Mouse (Mus musculus) C2C12 (cell line): ENCODE results near the gene Ift74.

Experiments
- CTCF ChIP-seq: IDR thresholded peaks from one replicate; pipeline ENCODE4 v1.5.1; 2011; ENCODE audit not compliant: control insufficient read depth, insufficient read depth, insufficient read length
- FOSL1 ChIP-seq: IDR thresholded peaks from one replicate; pipeline ENCODE4 v1.8.0; 2011; ENCODE audit warnings: mild to moderate bottlenecking, low read length; ENCODE audit not compliant: poor library complexity, insufficient read depth, severe bottlenecking
- MYOD1 ChIP-seq: IDR thresholded peaks from one replicate; pipeline ENCODE4 v1.6.1; 2011; ENCODE audit warnings: low read depth; ENCODE audit not compliant: control insufficient read depth, insufficient read length
- USF1 ChIP-seq: IDR thresholded peaks from one replicate; pipeline ENCODE4 v1.6.1; 2011; ENCODE audit warnings: low read depth, mild to moderate bottlenecking, control low read depth, moderate library complexity

DNA sequence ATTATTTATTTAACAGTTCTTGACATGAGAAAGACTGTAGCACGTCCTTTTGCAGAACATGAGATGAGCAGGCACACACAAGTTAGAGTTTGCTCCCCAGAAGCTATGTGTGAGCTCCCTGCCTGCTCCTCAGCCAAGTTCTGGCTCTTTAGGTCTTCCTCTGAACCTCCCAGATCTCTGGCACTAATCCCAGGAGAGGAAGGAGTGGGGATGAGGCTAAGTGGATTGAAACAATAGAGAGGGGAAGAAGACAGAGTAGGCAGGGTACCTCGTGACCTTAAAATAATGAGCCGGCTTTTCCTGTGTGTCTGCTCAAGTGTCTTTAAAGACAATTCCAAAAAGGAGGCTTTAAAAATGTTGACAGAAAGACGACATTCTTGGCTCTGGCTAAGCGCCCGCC is 100.9 kb downstream of the Ift74 start:
- TF ChIP-seq CTCF (no peak), USF1 (no peak), MYOD1 (no peak), FOSL1 (no peak)
